Mouse (Mus musculus) spleen, postnatal 10 days (tissue): Measurements from ENCODE around the gene Vps39.
A peak's percentile ranks its signal among the peaks of the same experiment; 100 is the strongest.

ENCODE experiments used
- DNase-seq, 2 experiments: peaks; one replicate each; pipeline ENCODE4 v3.0.0; 2021 to 2022; ENCODE audit warnings: low spot score in 2 of 2

Gene Vps39

DNA sequence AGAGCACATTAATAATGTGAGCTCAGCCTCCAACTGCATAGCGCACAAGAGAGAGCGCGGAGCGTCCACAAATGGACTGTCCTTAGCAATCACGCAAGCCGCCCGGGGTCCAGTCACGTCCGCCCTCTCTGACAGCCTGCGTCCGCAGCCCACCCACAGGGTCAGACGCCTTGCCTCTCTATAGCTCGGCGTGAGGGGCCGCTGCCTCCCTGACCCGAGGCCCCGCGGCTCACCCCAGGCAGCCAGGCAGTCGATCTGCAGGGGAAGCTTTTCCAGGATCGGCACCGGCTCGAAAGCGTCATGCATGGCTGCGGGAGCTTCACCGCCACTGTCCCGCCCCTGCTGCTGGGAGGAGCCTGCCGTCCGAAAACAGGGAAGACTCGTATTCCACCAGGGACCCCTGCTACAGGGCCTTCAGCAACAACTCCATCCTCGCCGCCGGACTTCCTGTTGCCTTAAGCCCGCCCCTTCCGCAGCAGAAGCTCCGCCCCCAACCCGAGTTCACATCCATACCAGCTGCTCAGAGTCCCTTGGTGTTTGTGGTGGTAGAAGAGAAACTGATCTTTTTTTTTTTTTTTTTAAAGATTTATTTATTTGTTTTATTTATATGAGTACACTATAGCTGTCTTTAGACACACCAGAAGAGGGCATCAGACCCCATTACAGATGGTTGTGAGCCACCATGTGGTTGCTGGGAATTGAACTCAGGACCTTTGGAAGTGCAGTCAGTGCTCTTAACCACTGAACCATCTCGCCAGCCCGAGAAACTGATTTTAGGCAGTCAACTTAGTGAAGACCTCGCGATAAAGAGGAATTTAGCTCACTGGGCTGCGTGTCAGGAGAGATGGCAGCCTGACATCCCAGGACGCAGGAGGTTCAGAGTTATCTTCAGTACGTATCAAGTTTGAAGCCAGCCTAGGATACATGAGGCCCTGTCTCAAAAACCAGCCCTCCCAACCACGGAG is at the start of gene Vps39:
Gene Vps39, minus strand, starts transcription at position 456 of the 965 bp plus-strand sequence.
- DNase-seq, result peak; percentile 81 to 94

- no peak for DNase-seq
Measured at GRCm38 (mm10) chr2:120397951-120398350, 45.0 kb upstream of the Vps39 start.

- DNase-seq, result no peak
Measured at GRCm38 (mm10) chr2:120392406-120392805, 39.5 kb upstream of the Vps39 start.

- DNase-seq, result no peak
Measured at GRCm38 (mm10) chr2:120390934-120391333, 38.0 kb upstream of the Vps39 start.

GRCm38 (mm10) chr2:120389376-120389775 is 36.4 kb upstream of the Vps39 start:
- no peak for DNase-seq

GRCm38 (mm10) chr2:120387291-120387690 is 34.4 kb upstream of the Vps39 start:
- no peak for DNase-seq

GRCm38 (mm10) chr2:120386264-120386663 is 33.3 kb upstream of the Vps39 start:
- DNase-seq, result no peak

DNA sequence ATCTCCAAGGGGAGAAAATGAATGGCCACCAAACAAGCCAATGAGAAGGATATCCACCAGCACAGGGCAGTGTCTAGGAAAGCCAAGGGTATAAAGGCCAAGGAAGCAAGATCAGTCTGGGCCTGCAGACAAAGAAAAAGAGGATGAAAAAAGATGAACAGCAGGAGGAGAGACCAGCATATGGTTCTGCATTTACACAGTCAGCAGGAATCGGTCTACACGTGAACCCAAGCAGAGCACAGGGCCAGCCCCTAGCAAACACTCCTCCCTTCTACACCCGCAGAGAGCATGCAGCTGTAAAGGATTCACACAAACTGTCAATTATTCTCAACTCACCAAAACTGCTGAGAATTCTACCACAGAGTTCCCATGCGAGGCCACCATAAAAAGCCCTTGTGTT is 20.9 kb upstream of the Vps39 start:
- DNase-seq, result no peak

DNA sequence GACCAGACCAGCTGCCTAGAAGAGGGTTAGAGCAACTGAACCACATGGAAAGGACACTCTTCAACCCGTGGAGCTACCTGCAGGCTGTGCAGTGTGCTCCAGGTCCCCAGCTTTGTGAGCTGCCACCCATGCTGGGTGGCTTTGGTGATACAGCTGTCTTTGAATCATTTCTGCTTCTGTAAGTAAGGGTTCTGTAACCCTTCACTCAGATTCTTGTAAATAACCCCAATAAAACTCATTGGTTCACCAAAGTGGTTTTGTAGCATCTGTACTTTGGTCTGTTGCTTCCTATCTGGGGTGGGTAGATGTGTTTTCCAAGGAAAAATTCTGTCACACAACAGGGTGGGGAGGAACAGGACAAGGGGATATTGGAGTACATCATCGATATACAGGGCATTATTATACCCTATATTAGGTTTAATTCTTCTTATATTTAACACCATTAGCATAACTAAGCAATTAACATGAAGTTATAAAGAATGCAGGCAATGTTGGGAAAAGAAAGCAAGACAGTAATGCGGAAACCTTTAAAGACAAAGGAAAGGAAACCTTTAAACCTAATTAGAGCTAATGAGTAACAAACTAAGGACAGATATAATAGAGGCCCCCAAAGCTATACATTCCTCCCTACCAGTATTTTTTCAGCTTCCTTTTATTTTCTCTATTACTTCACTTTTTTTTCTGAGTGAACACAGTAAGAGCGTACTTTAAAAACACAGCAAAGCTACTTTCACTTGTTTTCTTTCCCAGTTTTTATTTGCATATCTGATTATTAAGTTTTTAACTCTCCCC is 14.7 kb upstream of the Vps39 start:
- DNase-seq, result no peak

GRCm38 (mm10) chr2:120366501-120366900 is 13.6 kb upstream of the Vps39 start:
- DNase-seq, result no peak

- DNase-seq, result no peak
Measured at GRCm38 (mm10) chr2:120360425-120360824, 7.5 kb upstream of the Vps39 start.

- no peak for DNase-seq
Measured at GRCm38 (mm10) chr2:120351321-120351720, 1.6 kb downstream of the Vps39 start.

DNA sequence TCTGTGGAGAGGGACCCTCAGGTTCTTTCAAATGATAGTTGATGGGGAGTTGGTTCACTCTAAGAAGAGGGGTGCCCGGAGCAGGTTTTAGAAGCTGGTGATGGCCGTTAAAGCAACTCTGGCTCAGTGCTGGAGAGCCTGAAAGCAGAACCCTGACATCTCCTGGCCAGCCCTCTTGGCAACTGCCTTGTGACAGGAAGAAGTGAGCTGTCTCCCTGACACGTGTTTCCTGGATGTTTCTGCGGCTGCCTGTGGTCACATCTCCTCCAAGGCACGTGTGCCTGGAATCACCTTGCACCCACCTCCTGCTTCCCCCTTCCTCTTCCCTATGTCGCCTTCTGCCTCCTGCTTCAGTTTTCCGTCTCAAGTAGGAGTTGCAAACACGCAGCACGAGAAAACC is 4.8 kb downstream of the Vps39 start:
- DNase-seq, result no peak

GRCm38 (mm10) chr2:120341741-120342140 is 11.2 kb downstream of the Vps39 start:
- no peak for DNase-seq

DNA sequence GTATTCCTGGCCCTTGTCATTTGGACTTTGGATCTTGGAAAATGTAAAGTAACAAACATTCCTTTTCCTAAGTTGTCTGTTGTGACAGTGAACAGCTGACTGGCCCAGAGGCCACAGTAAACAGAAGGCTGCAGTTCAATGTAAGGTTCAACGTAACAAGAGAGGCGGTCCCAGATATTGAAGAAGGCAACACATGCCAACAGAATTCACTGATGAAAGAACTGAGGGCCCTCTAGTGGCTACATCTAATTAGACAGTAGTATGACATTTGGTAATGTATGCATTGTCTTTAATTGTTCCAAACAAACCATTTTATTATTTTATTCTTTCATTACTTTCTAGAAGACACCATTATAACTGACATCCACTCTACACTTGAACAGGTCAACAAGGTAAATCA is 15.1 kb downstream of the Vps39 start:
- no peak for DNase-seq

GRCm38 (mm10) chr2:120331575-120331974 is 21.4 kb downstream of the Vps39 start:
- DNase-seq, result no peak

- no peak for DNase-seq
Measured at GRCm38 (mm10) chr2:120315077-120315476, 37.9 kb downstream of the Vps39 start.

DNA sequence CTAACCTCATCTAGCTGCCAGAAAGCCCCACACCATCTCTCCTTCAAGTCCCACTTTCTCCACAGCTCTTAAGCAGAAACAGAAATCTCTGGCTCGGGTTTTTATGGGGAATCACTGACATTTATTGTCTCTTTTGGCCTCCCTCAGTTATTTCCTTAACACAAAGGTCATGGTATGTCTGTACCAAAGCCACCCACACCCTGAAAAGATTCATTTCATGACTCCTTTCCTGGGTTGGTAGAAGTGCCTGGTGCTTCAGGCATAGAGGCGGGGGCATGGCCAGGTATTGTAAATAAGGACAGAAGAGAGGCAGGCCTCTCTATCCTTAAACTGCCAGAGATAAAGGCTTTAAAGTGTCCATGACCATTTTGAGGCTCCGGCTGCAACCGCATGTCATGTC is 38.5 kb downstream of the Vps39 start:
- no peak for DNase-seq

- no peak for DNase-seq
Measured at GRCm38 (mm10) chr2:120313976-120314375, 39.0 kb downstream of the Vps39 start, which contains the start of gene Pla2g4f. Gene Pla2g4f, minus strand, starts transcription at chr2:120314165.

DNA sequence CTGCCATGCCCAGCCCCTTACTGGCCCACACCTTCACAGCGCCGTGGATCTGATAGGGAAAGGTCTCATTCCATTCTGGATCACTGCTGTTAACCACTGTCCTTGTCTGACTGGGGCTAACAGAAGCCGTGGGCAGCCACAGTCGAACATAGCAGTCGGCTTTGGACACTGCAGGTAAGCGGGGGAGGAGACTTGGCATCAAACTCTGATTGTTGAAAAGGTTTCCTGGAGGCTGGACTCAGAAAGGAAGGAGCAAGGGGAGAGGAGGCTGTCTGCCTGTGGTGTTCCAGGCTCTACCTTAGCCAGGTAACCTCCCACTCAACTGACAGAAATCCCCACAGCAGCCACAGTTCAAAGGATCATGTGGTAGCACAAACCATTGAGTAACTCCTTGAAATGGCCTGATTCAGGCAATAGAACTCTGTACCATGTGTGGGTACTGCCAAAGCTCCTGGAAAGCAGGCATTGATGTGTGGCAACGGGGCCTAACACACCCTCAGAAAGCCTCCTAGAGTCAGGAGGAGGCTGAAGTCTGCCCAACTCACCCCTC is 40.6 kb downstream of the Vps39 start:
- no peak for DNase-seq

GRCm38 (mm10) chr2:120304113-120304512 is 48.8 kb downstream of the Vps39 start:
- DNase-seq, result no peak

GRCm38 (mm10) chr2:120301076-120301475 is 51.9 kb downstream of the Vps39 start:
- DNase-seq, result no peak
